8 mouse cellular contexts compared by ENCODE assay signal in genomic region chr5:142439911-142440432, GRCm38 (mm10). TPM values are rescaled to one million over a fixed set of nuclear protein-coding genes. Genes with fewer than 3 reads are reported as not detected.
A peak's percentile ranks its signal among the peaks of the same experiment; 100 is the strongest.
DNase-seq lines count a peak whose midpoint lies in the region; ATAC-seq lines count a peak whose summit lies in the region.

No protein-coding gene starts in this region.

- peak; percentile 20; the same call in 1 of the 2 replicates for ATAC-seq in heart, embryonic 11.5 days (replicated peaks; ENCODE audit: insufficient number of reproducible peaks, low FRiP score, low TSS enrichment)
- peak; percentile 46 for ATAC-seq in embryonic facial prominence, embryonic 14.5 days (ENCODE audit: low read depth)
- peak; percentile 68 for ATAC-seq in neural tube, embryonic 13.5 days (ENCODE audit: low read depth)

- H3K27me3 ChIP-seq in heart, embryonic 11.5 days (ENCODE audit: control insufficient read depth, insufficient read depth, low read length), result no peaks in the 10 kb centered on the region
- no peaks in the 10 kb centered on the region for H3K27me3 ChIP-seq in embryonic facial prominence, embryonic 14.5 days (replicated peaks; ENCODE audit: control insufficient read depth, insufficient read depth, low read length)
- no peaks in the 10 kb centered on the region for H3K27me3 ChIP-seq in limb, embryonic 10.5 days (ENCODE audit: low read depth, poor library complexity, severe bottlenecking)
- no peaks in the 10 kb centered on the region for H3K27me3 ChIP-seq in neural tube, embryonic 13.5 days

- H3K9me3 ChIP-seq in heart, embryonic 11.5 days (replicated peaks; ENCODE audit: control insufficient read depth, low read length), result no peaks in the 10 kb centered on the region
- no peaks in the 10 kb centered on the region for H3K9me3 ChIP-seq in embryonic facial prominence, embryonic 14.5 days (ENCODE audit: control insufficient read depth, low read length)
- H3K9me3 ChIP-seq in limb, embryonic 10.5 days (replicated peaks), result no peaks in the 10 kb centered on the region
- H3K9me3 ChIP-seq in neural tube, embryonic 13.5 days, result no peaks in the 10 kb centered on the region

- 2% methylated on average over 12 of the region's 12 CpGs for WGBS in heart, embryonic 11.5 days (ENCODE audit: insufficient replicate concordance)
- WGBS in embryonic facial prominence, embryonic 14.5 days, result 4% methylated on average over 11 of the region's 12 CpGs
- 2% methylated on average over 12 of the region's 12 CpGs for WGBS in limb, embryonic 10.5 days
- WGBS in neural tube, embryonic 13.5 days, result 3% methylated on average over 12 of the region's 12 CpGs

- H3K4me1 ChIP-seq in heart, embryonic 11.5 days (ENCODE audit: control insufficient read depth, insufficient read depth, low read length), result peaks cover 43% of the 10 kb centered on the region
- peaks cover 49% of the 10 kb centered on the region for H3K4me1 ChIP-seq in embryonic facial prominence, embryonic 14.5 days (ENCODE audit: control insufficient read depth, insufficient read depth, low read length)
- H3K4me1 ChIP-seq in limb, embryonic 10.5 days, result peaks cover 52% of the 10 kb centered on the region
- H3K4me1 ChIP-seq in neural tube, embryonic 13.5 days (replicated peaks), result peaks cover 64% of the 10 kb centered on the region

- H3K27ac ChIP-seq in heart, embryonic 11.5 days (ENCODE audit: low read depth, low read length), result peak overlapping the region; percentile 94
- peak overlapping the region; percentile 97 for H3K27ac ChIP-seq in embryonic facial prominence, embryonic 14.5 days (replicated peaks; ENCODE audit: low read depth, low read length)
- H3K27ac ChIP-seq in limb, embryonic 10.5 days, result peak overlapping the region; percentile 87
- H3K27ac ChIP-seq in neural tube, embryonic 13.5 days (replicated peaks), result peak overlapping the region; percentile 87

- peak overlapping the region; percentile 40 for H3K4me3 ChIP-seq in heart, embryonic 11.5 days (ENCODE audit: low read depth, low read length)
- peak overlapping the region; percentile 19 for H3K4me3 ChIP-seq in embryonic facial prominence, embryonic 14.5 days (ENCODE audit: low read depth, low read length)
- H3K4me3 ChIP-seq in limb, embryonic 10.5 days, result peak overlapping the region; percentile 51
- peak overlapping the region; percentile 20 for H3K4me3 ChIP-seq in neural tube, embryonic 13.5 days

- H3K36me3 ChIP-seq in heart, embryonic 11.5 days (ENCODE audit: control insufficient read depth, insufficient read depth, low read length), result peaks cover 14% of the 10 kb centered on the region
- H3K36me3 ChIP-seq in embryonic facial prominence, embryonic 14.5 days (ENCODE audit: control insufficient read depth, insufficient read depth, low read length), result peaks cover 23% of the 10 kb centered on the region
- H3K36me3 ChIP-seq in limb, embryonic 10.5 days, result peaks cover 38% of the 10 kb centered on the region
- H3K36me3 ChIP-seq in neural tube, embryonic 13.5 days, result peaks cover 28% of the 10 kb centered on the region

- no peak for DNase-seq in heart, postnatal 25 days (ENCODE audit: low spot score)
- DNase-seq in CD4-positive helper T cell, adult 2 months (ENCODE audit: low read depth, low spot score), result peak; percentile 66
- DNase-seq in embryonic facial prominence, embryonic 14.5 days (ENCODE audit: low spot score), result peak; percentile 73
- DNase-seq in limb, embryonic 10.5 days (ENCODE audit: low spot score), result no peak
- no peak for DNase-seq in layer of hippocampus, postnatal 10 days (ENCODE audit: low spot score in 2 of 2)
- DNase-seq in frontal cortex, postnatal 10 days (ENCODE audit: low spot score in 2 of 2), result no peak

- peak overlapping the region; percentile 71 for H3K9ac ChIP-seq in heart, embryonic 11.5 days (ENCODE audit: low read depth, low read length)
- peak overlapping the region; percentile 49 for H3K9ac ChIP-seq in embryonic facial prominence, embryonic 14.5 days (ENCODE audit: low read depth, low read length)
- H3K9ac ChIP-seq in neural tube, embryonic 13.5 days, result peak overlapping the region; percentile 27

- intact Hi-C loops in heart, postnatal 25 days (cut with DNase I), result loop anchor here (2.0 to 10.0 kb wide), 3 partner anchors 15 to 1595 kb away; no protein-coding TSS in a partner anchor

- peak overlapping the region; percentile 77 for H3K4me2 ChIP-seq in heart, embryonic 11.5 days
- peak overlapping the region; percentile 70 for H3K4me2 ChIP-seq in embryonic facial prominence, embryonic 14.5 days (ENCODE audit: low read depth, low read length)
- peak overlapping the region; percentile 49 for H3K4me2 ChIP-seq in neural tube, embryonic 13.5 days

RNA-seq across cellular contexts. Expression of gene Ap5z1, which starts 23.8 kb away (rescaled TPM):
- 6.4 and 8.1 TPM in 2 replicates for polyA plus RNA-seq in heart, embryonic 11.5 days (2014; fragmentation: Nextera tagmentation; extraction: Ambion mirVana)
- total RNA-seq in heart, postnatal 25 days (2021), result 1 to 10 TPM; 5.5 to 6.2 TPM
- polyA plus RNA-seq in embryonic facial prominence, embryonic 14.5 days (2014; fragmentation: Nextera tagmentation; extraction: Ambion mirVana), result 8.7 and 10.6 TPM in 2 replicates
- polyA plus RNA-seq in limb, embryonic 10.5 days (2016; fragmentation: Nextera tagmentation; extraction: Ambion mirVana), result 11.2 and 16.2 TPM in 2 replicates
- 10.9 and 14.1 TPM in 2 replicates for polyA plus RNA-seq in neural tube, embryonic 13.5 days (2015; fragmentation: Nextera tagmentation; extraction: Ambion mirVana)
- total RNA-seq in layer of hippocampus, postnatal 10 days (2021), result 10 to 100 TPM; 19.7 to 20.8 TPM

RNA-seq across cellular contexts. Expression of gene Foxk1, which starts 38.7 kb away (rescaled TPM):
- polyA plus RNA-seq in heart, embryonic 11.5 days (2014; fragmentation: Nextera tagmentation; extraction: Ambion mirVana), result 3.0 and 3.8 TPM in 2 replicates
- total RNA-seq in heart, postnatal 25 days (2021), result 10 to 100 TPM; 16.2 TPM
- 5.6 and 7.5 TPM in 2 replicates for polyA plus RNA-seq in embryonic facial prominence, embryonic 14.5 days (2014; fragmentation: Nextera tagmentation; extraction: Ambion mirVana)
- 3.5 and 4.5 TPM in 2 replicates for polyA plus RNA-seq in limb, embryonic 10.5 days (2016; fragmentation: Nextera tagmentation; extraction: Ambion mirVana)
- polyA plus RNA-seq in neural tube, embryonic 13.5 days (2015; fragmentation: Nextera tagmentation; extraction: Ambion mirVana), result 5.6 and 7.2 TPM in 2 replicates
- 10 to 100 TPM; 33.9 to 37.9 TPM for total RNA-seq in layer of hippocampus, postnatal 10 days (2021)

Comparison
In these comparisons a context has a peak if more than half of its experiments do, and no peak if none do; other contexts are left out.
1. DNase-seq: peak in CD4-positive helper T cell, adult 2 months (single experiment) and embryonic facial prominence, embryonic 14.5 days (single experiment); none in heart, postnatal 25 days (single experiment), limb, embryonic 10.5 days (single experiment), layer of hippocampus, postnatal 10 days (0 of 2) and frontal cortex, postnatal 10 days (0 of 2).
2. Peak in every context shown above with its lines, with median percentiles within 50 percentile points of each other: ATAC-seq, H3K27ac ChIP-seq, H3K4me2 ChIP-seq, H3K4me3 ChIP-seq and H3K9ac ChIP-seq.